Mouse (Mus musculus) CH12.LX (cell line): Measurements from ENCODE around the gene Abat. TPM values are rescaled to one million over a fixed set of nuclear protein-coding genes. Genes with fewer than 3 reads are reported as not detected.

ENCODE experiments used
- DNase-seq: peaks from one replicate; pipeline ENCODE4 v3.0.0-alpha.2; 2013; ENCODE audit errors: extremely low read depth
- H3K27ac ChIP-seq: 2 replicates; pipeline ENCODE4 v1.5.1; 2012; ENCODE audit warnings: low read depth, mild to moderate bottlenecking, control low read depth, moderate library complexity; ENCODE audit not compliant: insufficient read depth
- H3K27me3 ChIP-seq: replicated peaks from 2 replicates; pipeline ENCODE3; 2012; ENCODE audit warnings: inconsistent platforms
- H3K36me3 ChIP-seq, 2 experiments: replicated peaks in 1 of 2; 2 replicates each; pipeline versions ENCODE3 to v1.6.1; 2012; ENCODE audit warnings: inconsistent platforms in 1 of 2, low read length in 1 of 2, mild to moderate bottlenecking in 1 of 2, mixed read lengths in 1 of 2, moderate library complexity in 1 of 2; ENCODE audit not compliant: control insufficient read depth in 1 of 2, insufficient read depth in 1 of 2
- H3K4me1 ChIP-seq, 2 experiments: 2 replicates each; pipeline ENCODE4 v1.6.1; 2012; ENCODE audit warnings: inconsistent platforms in 1 of 2, moderate library complexity in 1 of 2; ENCODE audit not compliant: insufficient read depth in 2 of 2, control insufficient read depth in 1 of 2
- H3K4me2 ChIP-seq: 2 replicates; pipeline ENCODE4 v1.6.1; 2012; ENCODE audit warnings: low read depth, mild to moderate bottlenecking, control low read depth; ENCODE audit not compliant: poor library complexity, insufficient read depth, severe bottlenecking
- H3K4me3 ChIP-seq, 3 experiments: fragments of 150-350 bp in 1 of 3; sonication (generic) in 1 of 3; replicated peaks in 1 of 3; 2 replicates each; pipeline versions ENCODE3 to v1.5.1; 2011 to 2012; ENCODE audit warnings: low read depth in 2 of 3, low read length in 2 of 3, mild to moderate bottlenecking in 2 of 3, moderate library complexity in 2 of 3, control low read depth in 1 of 3, improper control_type of control experiment in 1 of 3, inconsistent platforms in 1 of 3, mixed read lengths in 1 of 3; ENCODE audit not compliant: poor library complexity in 1 of 3
- H3K79me2 ChIP-seq: replicated peaks from 2 replicates; pipeline ENCODE4 v1.6.1; 2012; ENCODE audit warnings: mild to moderate bottlenecking, moderate library complexity; ENCODE audit not compliant: control insufficient read depth, poor library complexity, insufficient read depth, severe bottlenecking; ENCODE audit errors: extremely low read depth
- H3K9ac ChIP-seq: 2 replicates; pipeline ENCODE4 v1.6.1; 2012; ENCODE audit warnings: low read depth, mild to moderate bottlenecking, control low read depth, moderate library complexity; ENCODE audit not compliant: insufficient read depth
- H3K9me3 ChIP-seq: replicated peaks from 2 replicates; pipeline ENCODE3; 2012; ENCODE audit warnings: low read length, inconsistent platforms, mixed read lengths
- BHLHE40 ChIP-seq: IDR thresholded peaks from 2 replicates; pipeline ENCODE4 v1.6.1; 2011; ENCODE audit warnings: mild to moderate bottlenecking, low read depth, low read length, improper control_type of control experiment
- CHD1 ChIP-seq: IDR thresholded peaks from 2 replicates; pipeline ENCODE4 v1.6.1; 2012; ENCODE audit warnings: low read depth, low read length, improper control_type of control experiment, inconsistent platforms
- CHD2 ChIP-seq: IDR thresholded peaks from 2 replicates; pipeline ENCODE4 v1.6.1; 2011; ENCODE audit warnings: low read length, improper control_type of control experiment
- CTCF ChIP-seq, 2 experiments: IDR thresholded peaks in 1 of 2; conservative IDR thresholded peaks in 1 of 2; 2 replicates each; pipeline ENCODE4 v1.5.1; 2011 to 2012; ENCODE audit warnings: low read depth in 2 of 2, low read length in 2 of 2, improper control_type of control experiment in 1 of 2, inconsistent platforms in 1 of 2, mild to moderate bottlenecking in 1 of 2, moderate library complexity in 1 of 2
- E2F4 ChIP-seq: IDR thresholded peaks from 2 replicates; pipeline ENCODE4 v1.6.1; 2011; ENCODE audit warnings: low read depth, low read length, improper control_type of control experiment; ENCODE audit not compliant: insufficient replicate concordance
- ELF1 ChIP-seq: IDR thresholded peaks from 2 replicates; pipeline ENCODE4 v1.6.1; 2014; ENCODE audit warnings: low read depth, mild to moderate bottlenecking, inconsistent platforms, low read length, improper control_type of control experiment
- EP300 ChIP-seq: IDR thresholded peaks from 2 replicates; pipeline ENCODE4 v1.6.1; 2011; ENCODE audit warnings: low read length, improper control_type of control experiment
- ETS1 ChIP-seq: conservative IDR thresholded peaks from 2 replicates; pipeline ENCODE4 v1.6.1; 2012; ENCODE audit warnings: low read depth, mild to moderate bottlenecking, inconsistent platforms, low read length, improper control_type of control experiment, moderate library complexity
- HCFC1 ChIP-seq: IDR thresholded peaks from 2 replicates; pipeline ENCODE4 v1.6.1; 2012; ENCODE audit warnings: low read depth, mild to moderate bottlenecking, inconsistent platforms, low read length, improper control_type of control experiment
- JUND ChIP-seq: conservative IDR thresholded peaks from 2 replicates; pipeline ENCODE4 v1.6.1; 2011; ENCODE audit warnings: low read depth, low read length, improper control_type of control experiment
- MAFK ChIP-seq: IDR thresholded peaks from 2 replicates; pipeline ENCODE4 v1.6.1; 2011; ENCODE audit warnings: low read length, improper control_type of control experiment; ENCODE audit not compliant: insufficient replicate concordance
- MAZ ChIP-seq: IDR thresholded peaks from 2 replicates; pipeline ENCODE4 v1.6.1; 2012; ENCODE audit warnings: low read depth, mild to moderate bottlenecking, inconsistent platforms, low read length, improper control_type of control experiment, moderate library complexity
- MEF2A ChIP-seq: IDR thresholded peaks from 2 replicates; pipeline ENCODE4 v1.6.1; 2014; ENCODE audit warnings: low read depth, mild to moderate bottlenecking, inconsistent platforms, low read length, improper control_type of control experiment, borderline replicate concordance
- MXI1 ChIP-seq: IDR thresholded peaks from 2 replicates; pipeline ENCODE4 v1.6.1; 2011; ENCODE audit warnings: mild to moderate bottlenecking, low read depth, low read length, improper control_type of control experiment
- MYC ChIP-seq: IDR thresholded peaks from 2 replicates; pipeline ENCODE4 v1.6.1; 2011; ENCODE audit warnings: low read depth, mild to moderate bottlenecking, improper control_type of control experiment, low read length
- NELFE ChIP-seq: IDR thresholded peaks from 2 replicates; pipeline ENCODE4 v1.6.1; 2011; ENCODE audit warnings: low read depth, low read length, improper control_type of control experiment
- NRF1 ChIP-seq: IDR thresholded peaks from 2 replicates; pipeline ENCODE4 v1.6.1; 2014; ENCODE audit warnings: low read depth, mild to moderate bottlenecking, inconsistent platforms, low read length, improper control_type of control experiment, moderate library complexity
- POLR2A ChIP-seq: IDR thresholded peaks from 2 replicates; pipeline ENCODE4 v1.6.1; 2011; ENCODE audit warnings: low read depth, mild to moderate bottlenecking, improper control_type of control experiment, low read length
- POLR2AphosphoS2 ChIP-seq: IDR thresholded peaks from 2 replicates; pipeline ENCODE4 v1.6.1; 2011; ENCODE audit warnings: low read depth, low read length, improper control_type of control experiment
- RCOR1 ChIP-seq: conservative IDR thresholded peaks from 2 replicates; pipeline ENCODE4 v1.6.1; 2012; ENCODE audit warnings: low read depth, mild to moderate bottlenecking, inconsistent platforms, low read length, improper control_type of control experiment
- SIN3A ChIP-seq: IDR thresholded peaks from 2 replicates; pipeline ENCODE4 v1.6.1; 2012; ENCODE audit warnings: low read length, improper control_type of control experiment, inconsistent platforms
- SMC3 ChIP-seq: IDR thresholded peaks from 2 replicates; pipeline ENCODE4 v1.6.1; 2011; ENCODE audit warnings: low read depth, low read length, improper control_type of control experiment
- TBP ChIP-seq: conservative IDR thresholded peaks from 2 replicates; pipeline ENCODE4 v1.6.1; 2011; ENCODE audit warnings: low read depth, low read length, improper control_type of control experiment
- UBTF ChIP-seq: IDR thresholded peaks from 2 replicates; pipeline ENCODE4 v1.6.1; 2012; ENCODE audit warnings: low read depth, mild to moderate bottlenecking, inconsistent platforms, low read length, improper control_type of control experiment, moderate library complexity
- USF1 ChIP-seq: IDR thresholded peaks from 2 replicates; pipeline ENCODE4 v1.6.1; 2014; ENCODE audit warnings: low read depth, mild to moderate bottlenecking, inconsistent platforms, low read length, improper control_type of control experiment
- USF2 ChIP-seq: conservative IDR thresholded peaks from 2 replicates; pipeline ENCODE4 v1.6.1; 2011; ENCODE audit warnings: low read depth, low read length, improper control_type of control experiment
- ZKSCAN1 ChIP-seq: IDR thresholded peaks from 2 replicates; pipeline ENCODE4 v1.6.1; 2012; ENCODE audit warnings: low read depth, inconsistent platforms, low read length, improper control_type of control experiment, borderline replicate concordance
- ZNF384 ChIP-seq: IDR thresholded peaks from 2 replicates; pipeline ENCODE4 v1.6.1; 2012; ENCODE audit warnings: low read depth, low read length, improper control_type of control experiment, inconsistent platforms
- dilution Hi-C: fragments of 300-500 bp; cut with MboI; formaldehyde crosslinking; loops from 2 replicates; pipeline ENCODE4 v1.14.3; 2020; ENCODE audit warnings: low sequenced_read_pairs; ENCODE audit not compliant: extremely low pct_unique_long_range_greater_than_20kb, extremely low pct_ligation_motif_present
- in situ Hi-C: fragments of 300-500 bp; cut with MboI; formaldehyde crosslinking; loops from 3 replicates; pipeline ENCODE4 v1.14.3; 2019; ENCODE audit warnings: low sequenced_read_pairs, low pct_ligation_motif_present, low pct_unique_long_range_greater_than_20kb, mixed read lengths
- polyA plus RNA-seq: library from polyadenylated mRNA; unstranded; fragments of >175 nt; gene quantifications from 2 replicates; pipeline ENCODE4 v1.2.1, GENCODE M21; 2012; ENCODE audit warnings: low read depth; ENCODE audit not compliant: insufficient read length
- total RNA-seq, 2 experiments: library from RNA; depleted of rRNA; stranded (reverse); fragments of 300-350 nt in 1 of 2; fragments of >200 nt in 1 of 2; gene quantifications; 2 replicates each; pipeline ENCODE4 v1.2.3; 2012 to 2014

Abat gene
- total and polyA plus RNA-seq, 3 experiments: 0.17 TPM; not detected in 2

DNA sequence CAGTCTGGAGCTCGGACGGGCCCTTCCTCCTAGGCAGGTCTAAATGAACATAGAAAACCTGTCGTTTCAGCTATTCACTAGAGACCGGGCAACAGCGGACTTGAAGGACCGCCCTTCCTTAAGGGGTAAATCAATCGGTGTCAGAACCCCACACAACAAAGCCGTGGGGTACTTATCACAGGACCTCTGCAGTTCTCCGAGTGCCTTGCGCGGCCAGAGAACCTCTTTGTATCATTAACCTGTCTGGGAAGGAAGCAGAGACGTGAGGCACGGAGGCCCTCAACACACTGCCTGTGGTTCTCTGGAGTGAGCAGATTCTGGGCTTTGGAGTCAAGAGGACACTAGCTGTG, 123.6 kb downstream of the Abat start:
- Histone ChIP-seq H3K27ac (peak overlapping the region; percentile 70), H3K4me2 (peak overlapping the region; percentile 77), H3K9me3 (no peaks in the 10 kb centered on the region), H3K27me3 (no peaks in the 10 kb centered on the region), H3K36me3 (peaks cover 34 to 69% of the 10 kb centered on the region in 2 experiments), H3K4me1 (peaks cover 10 to 46% of the 10 kb centered on the region in 2 experiments), H3K79me2 (peaks cover 55% of the 10 kb centered on the region), H3K4me3 (peak overlapping the region; percentile 76 to 85 (median 83)), H3K9ac (peak overlapping the region; percentile 93)
- peak; percentile 46; the same call in 1 of the 2 replicates for TF ChIP-seq UBTF
- no peak for TF ChIP-seq CHD2
- no peak for TF ChIP-seq SIN3A
- TF ChIP-seq POLR2A: no peak
- no peak for TF ChIP-seq CTCF (conservative IDR thresholded peaks at IDR 0.05 in 1 of 2, IDR thresholded peaks at IDR 0.05 in 1 of 2; ENCODE audit: low read depth in 2 of 2, low read length in 2 of 2)
- TF ChIP-seq MAFK: no peak
- 0 out of 2 replicates have a peak, but pooled peaks have one; percentile 10 for TF ChIP-seq CHD1
- TF ChIP-seq USF1: no peak
- peak; percentile 20 for DNase-seq
- dilution Hi-C loops: no loop called here
- in situ Hi-C loops: no loop called here

- peak within 1 kb of the TSS; percentile 77 for H3K4me2 ChIP-seq
- peak within 1 kb of the TSS; percentile 76 to 85 (median 83) for H3K4me3 ChIP-seq
- DNase-seq: peak; percentile 95
- H3K36me3 ChIP-seq: peaks cover 31 to 69% of the 10 kb centered on the region in 2 experiments
- dilution Hi-C loops: no loop called here
- in situ Hi-C loops: no loop called here
- H3K79me2 ChIP-seq: peaks cover 55% of the 10 kb centered on the region
- H3K27me3 ChIP-seq: no peaks in the 10 kb centered on the region
- peaks cover 10 to 46% of the 10 kb centered on the region in 2 experiments for H3K4me1 ChIP-seq
- peak within 1 kb of the TSS; percentile 93 for H3K9ac ChIP-seq
- H3K27ac ChIP-seq: peak within 1 kb of the TSS; percentile 81
- no peaks in the 10 kb centered on the region for H3K9me3 ChIP-seq
- peak; percentile 96 for TF ChIP-seq ELF1
- TF ChIP-seq MAZ: no peak
- TF ChIP-seq ETS1: 0 out of 2 replicates have a peak, but pooled peaks have one; percentile 14
- TF ChIP-seq ZNF384: peak; percentile 96
- peak; percentile 76 for TF ChIP-seq UBTF
- peak; percentile 63 for TF ChIP-seq NELFE
- TF ChIP-seq MXI1: peak; percentile 95
- peak; percentile 64 for TF ChIP-seq TBP
- peak; percentile 24; the same call in 1 of the 2 replicates for TF ChIP-seq CHD1
- 0 out of 2 replicates have a peak, but pooled peaks have one; percentile 23 for TF ChIP-seq MAFK
- TF ChIP-seq JUND: no peak; the same call in 1 of the 2 replicates
- TF ChIP-seq BHLHE40: peak; percentile 80
- TF ChIP-seq RCOR1: no peak
- TF ChIP-seq E2F4: 0 out of 2 replicates have a peak, but pooled peaks have one; percentile 76
- peak; percentile 94 for TF ChIP-seq MYC
- peak; percentile 79 for TF ChIP-seq USF2
- TF ChIP-seq SIN3A: peak; percentile 69
- TF ChIP-seq CHD2: peak; percentile 52; the same call in 1 of the 2 replicates
- peak; percentile 86 for TF ChIP-seq NRF1
- TF ChIP-seq ZKSCAN1: no peak
- peak; percentile 82 for TF ChIP-seq HCFC1
- TF ChIP-seq EP300: no peak
- TF ChIP-seq POLR2A: peak; percentile 84
- peak; percentile 90 for TF ChIP-seq USF1
- no peak; the same call in 1 of the 2 replicates for TF ChIP-seq MEF2A
- no peak for TF ChIP-seq SMC3
- peak; percentile 81; the same call in 1 of the 2 replicates for TF ChIP-seq POLR2AphosphoS2
- peak in 1 of 2 experiments; percentile 13; a peak in 1 of 4 replicates for TF ChIP-seq CTCF (conservative IDR thresholded peaks at IDR 0.05 in 1 of 2, IDR thresholded peaks at IDR 0.05 in 1 of 2; ENCODE audit: low read depth in 2 of 2, low read length in 2 of 2)
These were observed 124.2 kb downstream of the Abat start, which contains the start of the genes Pmm2 and Tmem186 for GRCm38 (mm10) chr16:8637217-8638051. TSS of gene Pmm2 (plus strand) at chr16:8637674. TSS of gene Tmem186 (minus strand) at chr16:8637712.
